Mouse (Mus musculus) monocyte, adult 5-6 weeks (primary cell): ENCODE measurements around the gene Mndal. TPM values are rescaled to one million over a fixed set of nuclear protein-coding genes. Genes with fewer than 3 reads are reported as not detected.
"Not testable (repeated sequence)": the region's sequence is repeated elsewhere in the genome, so short reads cannot be mapped to it uniquely, and the experiment has no call there.

Experiments
- ATAC-seq: fragments of 153-309, 156-312 bp; replicated peaks from 2 replicates; pipeline ENCODE4 v1.8.0; 2017; ENCODE audit warnings: mild to moderate bottlenecking; ENCODE audit not compliant: low TSS enrichment, insufficient number of reproducible peaks, severe bottlenecking, poor library complexity, low FRiP score
- total RNA-seq: library from RNA; stranded (forward); fragments of 200-1000, 200-491, 200-594 nt; gene quantifications from 3 replicates; pipeline ENCODE4 v1.2.3, GENCODE M21; 2017

Mndal gene
- total RNA-seq, 1 experiment from 2014 or later = 257 TPM

DNA sequence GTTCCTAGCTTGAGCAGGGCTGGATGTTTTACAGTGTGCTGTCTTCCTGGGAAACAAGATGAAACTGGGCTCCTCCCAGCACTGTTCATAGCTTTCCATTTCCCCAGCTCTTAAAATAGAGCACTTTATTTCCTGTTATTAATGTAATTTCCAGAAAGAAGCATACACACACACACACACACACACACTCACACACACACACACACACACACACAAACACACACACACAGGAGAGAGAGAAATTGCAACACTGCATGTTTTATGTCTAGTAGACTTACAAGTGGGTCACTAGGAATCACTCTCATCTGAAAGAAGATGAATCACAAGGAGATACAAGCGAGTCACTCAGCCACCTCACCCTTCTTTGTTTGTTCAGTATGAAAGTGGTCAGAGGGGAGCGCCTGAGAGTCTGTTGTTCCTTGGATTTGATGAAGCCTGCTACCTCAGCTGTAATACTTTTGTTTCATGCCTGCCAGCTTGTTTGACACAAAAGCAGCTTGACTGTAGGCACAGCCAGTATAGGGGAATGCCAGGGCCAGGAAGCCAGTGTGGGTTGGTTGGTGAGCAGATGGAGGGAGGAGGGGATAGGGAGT is 139.5 kb downstream of the Mndal start:
- ATAC-seq = peak; percentile 43; the same call in 1 of the 2 replicates

DNA sequence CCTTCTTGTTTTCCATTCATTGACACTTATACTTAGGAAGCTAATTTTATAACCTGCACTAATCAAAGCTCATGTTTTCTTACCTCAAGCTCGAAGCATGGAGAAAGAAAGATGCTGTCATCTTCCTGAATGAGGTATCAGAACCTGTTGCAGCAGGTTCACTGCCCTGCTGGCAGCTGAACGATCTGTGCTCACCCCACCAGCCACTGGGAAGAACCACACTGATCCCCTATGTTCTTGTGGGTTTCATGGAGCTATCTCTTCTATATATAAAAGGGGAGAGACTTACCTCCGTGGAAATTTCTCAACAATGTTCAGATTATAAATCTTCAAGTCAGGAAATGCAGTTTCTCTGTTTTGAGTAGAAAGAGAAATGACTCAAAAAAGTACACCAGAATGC is 140.1 kb downstream of the Mndal start:
- ATAC-seq = not testable (repeated sequence)

DNA sequence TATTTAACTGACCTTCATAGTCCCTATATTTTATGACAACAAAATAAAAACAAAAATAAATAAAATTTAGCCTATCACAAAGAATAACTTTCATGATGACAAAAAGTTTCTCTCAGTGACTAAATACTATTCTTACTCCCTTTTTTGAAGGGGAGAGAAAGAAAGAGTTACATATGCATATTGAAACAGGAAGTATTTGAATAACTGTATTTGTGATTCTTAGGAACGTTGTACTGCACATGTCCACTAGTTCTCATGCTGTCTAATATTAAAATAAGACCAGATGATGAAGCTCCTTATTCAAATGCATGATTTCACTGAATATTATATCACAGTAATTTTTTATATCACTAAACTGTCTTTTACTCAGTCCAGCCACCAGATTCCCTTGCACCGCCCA is 140.5 kb downstream of the Mndal start:
- 0 out of 2 replicates have a peak, but pooled peaks have one; percentile 40 for ATAC-seq

Other genes with a start within 250 kb of the Mndal start
- gene Ifi207, start 200.7 kb downstream of the Mndal start, total RNA-seq = 27.5 to 53.9 TPM (median 45.4 TPM) in 3 replicates
- 160 to 239 TPM (median 218 TPM) in 3 replicates for gene Ifi204, start 175.5 kb downstream of the Mndal start, total RNA-seq
- gene Ifi211, start 29.4 kb downstream of the Mndal start, total RNA-seq = 14.3 to 32.8 TPM (median 24.4 TPM) in 3 replicates
- 55.5 to 174 TPM (median 84.6 TPM) in 3 replicates for gene Ifi203, start 181 bp upstream of the Mndal start, total RNA-seq
- gene Ifi202b, start 40.3 kb upstream of the Mndal start, total RNA-seq = not detected in 3 replicates
- gene Ifi205, start 89.3 kb upstream of the Mndal start, total RNA-seq = 1.2 to 8.4 TPM (median 4.2 TPM) in 3 replicates
- 0.49 TPM in 1 of 3 replicates, not detected in the others for gene Olfr433, start 98.2 kb upstream of the Mndal start, total RNA-seq
- 0.10 to 0.21 TPM (median 0.19 TPM) in 3 replicates for gene Olfr432, start 106.7 kb upstream of the Mndal start, total RNA-seq
- not detected in 3 replicates for gene Olfr430, start 124.1 kb upstream of the Mndal start, total RNA-seq
- not detected in 3 replicates for gene Olfr429, start 141.8 kb upstream of the Mndal start, total RNA-seq
- gene Olfr427, start 154.4 kb upstream of the Mndal start, total RNA-seq = not detected in 3 replicates
- not detected in 3 replicates for gene Olfr231, start 178.7 kb upstream of the Mndal start, total RNA-seq
- gene Olfr424, start 189.0 kb upstream of the Mndal start, total RNA-seq = not detected in 3 replicates
- not detected in 3 replicates for gene Olfr420, start 213.1 kb upstream of the Mndal start, total RNA-seq
- 0.78 to 6.8 TPM (median 4.1 TPM) in 3 replicates for gene Spta1, start 230.3 kb upstream of the Mndal start, total RNA-seq